10 mouse cellular contexts compared by ENCODE assay signal in the genomic region with DNA sequence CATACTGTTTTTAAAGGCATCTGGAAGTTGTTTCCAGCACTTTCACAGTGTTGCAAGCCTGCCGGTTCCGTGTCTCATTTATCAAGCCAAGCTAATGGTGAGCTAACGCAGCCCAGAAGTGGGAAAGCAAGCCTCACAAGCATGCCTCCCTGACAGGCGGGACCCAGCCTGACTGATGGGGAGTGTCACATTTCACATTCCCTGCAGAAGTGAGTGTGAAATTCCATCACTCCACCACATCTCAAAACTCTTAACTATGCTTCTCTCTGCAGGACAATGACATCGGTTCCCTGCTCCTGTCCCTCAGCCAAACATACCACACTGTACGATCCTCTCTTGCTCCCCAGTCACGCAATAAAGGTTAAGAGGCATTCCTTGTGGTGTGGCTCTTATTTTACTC. TPM values are rescaled to one million over a fixed set of nuclear protein-coding genes. Genes with fewer than 3 reads are reported as not detected.
DNase-seq lines count a peak whose midpoint lies in the region; ATAC-seq and TF ChIP-seq lines count a peak whose summit lies in the region.
"Had no signal": no experiment of that assay in that cellular context is flagged by ENCODE, and none has a peak within 500 bp of the region (broad histone marks: within the 10 kb centered on the region; RNA-seq: fewer than 3 reads in every experiment).

No protein-coding gene starts in this region.

- H3K27ac ChIP-seq in heart, embryonic 11.5 days (ENCODE audit: low read depth, low read length): peak overlapping the region; percentile 92
- peak overlapping the region; percentile 55; the same call in 1 of the 2 replicates for H3K27ac ChIP-seq in limb, embryonic 14.5 days (replicated peaks; ENCODE audit: low read depth, low read length)
- H3K27ac ChIP-seq: neural tube, embryonic 13.5 days had no signal

- H3K36me3 ChIP-seq in heart, embryonic 11.5 days (ENCODE audit: control insufficient read depth, insufficient read depth, low read length): no peaks in the 10 kb centered on the region
- no peaks in the 10 kb centered on the region for H3K36me3 ChIP-seq in limb, embryonic 14.5 days (ENCODE audit: control insufficient read depth, insufficient read depth, low read length)
- H3K36me3 ChIP-seq: neural tube, embryonic 13.5 days had no signal

- no peak overlapping the region for H3K4me3 ChIP-seq in heart, embryonic 11.5 days (ENCODE audit: low read depth, low read length)
- H3K4me3 ChIP-seq in limb, embryonic 14.5 days (replicated peaks; ENCODE audit: low read length): no peak overlapping the region
- H3K4me3 ChIP-seq: neural tube, embryonic 13.5 days had no signal

- peak; percentile 60 for DNase-seq in 3134 (ENCODE audit: extremely low read depth, insufficient read length, low spot score)
- DNase-seq in R1 (ENCODE audit: low read depth, low spot score): peak; percentile 75
- peak; percentile 71 for DNase-seq in limb, embryonic 14.5 days (ENCODE audit: low spot score)
- no peak for DNase-seq in adrenal gland, postnatal 4 days (ENCODE audit: low spot score in 2 of 2)
- no peak for DNase-seq in cerebellum, adult 9-11 months
- DNase-seq in layer of hippocampus, adult 18-20 months (ENCODE audit: low spot score in 2 of 2): no peak
- DNase-seq in gastrocnemius, adult 8-10 months (ENCODE audit: low spot score in 2 of 2): no peak

- H3K4me1 ChIP-seq in heart, embryonic 11.5 days (ENCODE audit: control insufficient read depth, insufficient read depth, low read length): peaks cover 30% of the 10 kb centered on the region
- H3K4me1 ChIP-seq in limb, embryonic 14.5 days (ENCODE audit: control insufficient read depth, insufficient read depth, low read length): peaks cover 20% of the 10 kb centered on the region

- WGBS in heart, embryonic 11.5 days (ENCODE audit: insufficient replicate concordance): under 1% methylated on average over 7 of the region's 7 CpGs
- WGBS in limb, embryonic 14.5 days: 2% methylated on average over 7 of the region's 7 CpGs

- TF ChIP-seq POLR2A in limb, embryonic 14.5 days (IDR thresholded peaks at IDR 0.05; ENCODE audit: borderline replicate concordance, extremely low read depth, insufficient read depth, insufficient read length): no peak

- no peaks in the 10 kb centered on the region for H3K9me3 ChIP-seq in heart, embryonic 11.5 days (replicated peaks; ENCODE audit: control insufficient read depth, low read length)
- no peaks in the 10 kb centered on the region for H3K9me3 ChIP-seq in limb, embryonic 14.5 days (ENCODE audit: control insufficient read depth, low read length)
- H3K9me3 ChIP-seq: neural tube, embryonic 13.5 days had no signal

- ATAC-seq in heart, embryonic 11.5 days (replicated peaks; ENCODE audit: insufficient number of reproducible peaks, low FRiP score, low TSS enrichment): peak; percentile 71
- ATAC-seq in limb, embryonic 14.5 days (ENCODE audit: low FRiP score, low read depth): peak; percentile 75
- ATAC-seq: forebrain, embryonic 16.5 days had no signal

- no peak overlapping the region for H3K9ac ChIP-seq in heart, embryonic 11.5 days (ENCODE audit: low read depth, low read length)
- H3K9ac ChIP-seq in limb, embryonic 14.5 days (ENCODE audit: low read depth, low read length, severe bottlenecking): no peak overlapping the region
- H3K9ac ChIP-seq: neural tube, embryonic 13.5 days had no signal

- H3K4me2 ChIP-seq in heart, embryonic 11.5 days: peak overlapping the region; percentile 51
- H3K4me2 ChIP-seq in limb, embryonic 14.5 days (replicated peaks; ENCODE audit: low read depth, low read length, severe bottlenecking): peak overlapping the region; percentile 30
- H3K4me2 ChIP-seq: neural tube, embryonic 13.5 days had no signal

- no peaks in the 10 kb centered on the region for H3K27me3 ChIP-seq in heart, embryonic 11.5 days (ENCODE audit: control insufficient read depth, insufficient read depth, low read length)
- H3K27me3 ChIP-seq in limb, embryonic 14.5 days (ENCODE audit: control insufficient read depth, insufficient read depth, low read length): no peaks in the 10 kb centered on the region
- H3K27me3 ChIP-seq: neural tube, embryonic 13.5 days had no signal

RNA-seq across cellular contexts. Expression of gene Fig4, which starts 10.0 kb away (rescaled TPM):
- polyA plus RNA-seq in heart, embryonic 11.5 days (2014; fragmentation: Nextera tagmentation; extraction: Ambion mirVana): 37.4 and 43.4 TPM in 2 replicates
- 8.4 and 9.5 TPM in 2 replicates for polyA plus RNA-seq in limb, embryonic 14.5 days (2012; rRNA removed)
- polyA plus RNA-seq in limb, embryonic 14.5 days (2014; fragmentation: Nextera tagmentation; extraction: Ambion mirVana): 18.8 and 20.3 TPM in 2 replicates
- 10 to 100 TPM; 18.0 to 19.5 TPM for total RNA-seq in adrenal gland, postnatal 4 days (2021)
- 10 to 100 TPM; 32.9 to 35.7 TPM for total RNA-seq in layer of hippocampus, adult 18-20 months (2021)
- 1 to 10 TPM; 6.8 to 7.8 (median 7.0) TPM for total RNA-seq in gastrocnemius, adult 8-10 months (2022)

RNA-seq across cellular contexts. Expression of gene Ak9, which starts 10.8 kb away (rescaled TPM):
- polyA plus RNA-seq in heart, embryonic 11.5 days (2014; fragmentation: Nextera tagmentation; extraction: Ambion mirVana): 0.18 and 0.20 TPM in 2 replicates
- polyA plus RNA-seq in limb, embryonic 14.5 days (2012; rRNA removed): 0.01 TPM in 1 of 2 replicates, not detected in the other
- not detected in 2 replicates for polyA plus RNA-seq in limb, embryonic 14.5 days (2014; fragmentation: Nextera tagmentation; extraction: Ambion mirVana)
- total RNA-seq in adrenal gland, postnatal 4 days (2021): under 1 TPM; 0.06 to 0.08 TPM
- total RNA-seq in layer of hippocampus, adult 18-20 months (2021): under 1 TPM; 0.20 to 0.25 TPM
- total RNA-seq in gastrocnemius, adult 8-10 months (2022): not detected

Comparison
In these comparisons a context has a peak if more than half of its experiments do, and no peak if none do; other contexts are left out.
1. DNase-seq: peak in 3134 (single experiment), R1 (single experiment) and limb, embryonic 14.5 days (single experiment); none in adrenal gland, postnatal 4 days (0 of 2), cerebellum, adult 9-11 months (single experiment), layer of hippocampus, adult 18-20 months (0 of 2) and gastrocnemius, adult 8-10 months (0 of 2).